Mouse (Mus musculus): ENCODE data around the gene Cc2d1a. TPM values are rescaled to one million over a fixed set of nuclear protein-coding genes. Genes with fewer than 3 reads are reported as not detected.

The Cc2d1a gene
- total RNA-seq, 2 experiments from 2014 or later: 74.9 to 80.8 TPM

GRCm38 (mm10) chr8:84179946-84180345 is 32.2 kb upstream of the Cc2d1a start:
- DNase-seq: no peak
- intact Hi-C loops (cut with DNase I): loop anchor here (10.0 kb wide), 1 partner anchor 165 kb away; the partner anchor contains the start of gene 2210011C24Rik

GRCm38 (mm10) chr8:84178592-84178991 is 30.9 kb upstream of the Cc2d1a start:
- intact Hi-C loops (cut with DNase I): no loop called here

DNA sequence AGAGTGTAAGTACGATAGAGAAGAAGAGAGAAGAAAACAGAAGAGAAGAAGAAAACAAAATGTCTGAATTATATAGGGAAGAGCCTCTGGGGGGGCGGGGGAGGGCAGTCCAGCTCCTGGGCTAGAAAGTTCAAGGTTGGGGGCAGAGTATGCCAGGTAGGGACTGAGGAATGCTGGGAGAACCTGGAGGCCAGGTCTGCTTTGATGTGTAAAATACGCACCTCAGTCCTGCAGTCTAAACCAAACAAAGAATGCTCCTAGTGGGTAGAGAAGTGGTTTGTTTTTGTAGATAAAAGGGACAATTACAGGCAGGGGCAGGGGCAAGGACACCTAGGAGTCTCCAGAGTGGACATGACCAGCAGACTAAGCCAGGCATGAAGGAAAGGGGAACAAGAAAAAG is 29.7 kb upstream of the Cc2d1a start:
- intact Hi-C loops (cut with DNase I): no loop called here
- DNase-seq: no peak

More at GRCm38 (mm10) chr8:84178592-84178991, 30.9 kb upstream of the Cc2d1a start:
- no peak for DNase-seq

DNA sequence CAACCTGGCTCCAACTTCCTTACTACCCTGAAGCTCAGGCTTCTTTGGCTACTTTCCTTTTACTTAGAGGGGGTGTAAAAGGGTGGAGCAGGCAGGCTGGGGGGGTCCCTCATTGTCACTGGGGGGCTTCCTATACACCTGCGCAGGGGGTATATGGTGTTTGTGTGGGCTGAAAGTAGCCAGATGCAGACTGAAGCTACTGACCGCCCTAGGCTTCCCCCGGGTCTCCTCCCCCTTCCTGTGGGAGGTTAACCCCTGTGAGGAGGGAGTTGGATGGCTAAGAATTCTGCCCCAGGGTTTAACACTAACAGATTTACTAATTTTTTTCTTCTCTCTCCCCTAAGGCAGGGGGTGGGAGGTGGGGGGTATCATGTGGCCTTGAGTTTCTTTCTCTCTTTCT is 28.8 kb upstream of the Cc2d1a start:
- no peak for DNase-seq
- intact Hi-C loops (cut with DNase I): no loop called here

GRCm38 (mm10) chr8:84173861-84174260 is 26.1 kb upstream of the Cc2d1a start:
- DNase-seq: peak; percentile 21
- intact Hi-C loops (cut with DNase I): no loop called here

DNA sequence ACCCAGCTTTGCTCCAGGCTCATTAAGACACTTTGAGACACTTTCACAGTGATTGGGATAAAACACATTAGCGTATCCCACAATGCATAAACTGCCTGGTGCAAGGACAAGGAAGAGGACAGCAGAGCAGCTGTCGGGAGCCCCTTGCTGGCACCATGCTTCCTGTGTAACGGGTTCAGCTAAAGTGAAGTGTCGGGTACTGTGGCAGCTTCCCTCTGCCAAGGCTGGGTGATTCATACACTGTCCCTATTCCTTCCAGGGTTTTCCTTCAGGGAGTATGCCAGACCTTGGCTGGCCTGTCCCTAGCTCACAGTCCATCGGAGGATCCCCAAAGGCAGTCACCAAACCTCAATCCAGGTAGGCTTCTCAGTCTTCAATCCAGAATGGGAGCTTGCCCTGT is 22.4 kb upstream of the Cc2d1a start:
- DNase-seq: no peak
- intact Hi-C loops (cut with DNase I): no loop called here

- no peak for DNase-seq
- intact Hi-C loops (cut with DNase I): no loop called here
These were observed 20.0 kb upstream of the Cc2d1a start for GRCm38 (mm10) chr8:84167696-84168095.

GRCm38 (mm10) chr8:84157620-84158019 is 9.9 kb upstream of the Cc2d1a start:
- no peak for DNase-seq
- intact Hi-C loops (cut with DNase I): no loop called here

GRCm38 (mm10) chr8:84149181-84149580 is 1.4 kb upstream of the Cc2d1a start:
- no peak for DNase-seq
- intact Hi-C loops (cut with DNase I): no loop called here

DNA sequence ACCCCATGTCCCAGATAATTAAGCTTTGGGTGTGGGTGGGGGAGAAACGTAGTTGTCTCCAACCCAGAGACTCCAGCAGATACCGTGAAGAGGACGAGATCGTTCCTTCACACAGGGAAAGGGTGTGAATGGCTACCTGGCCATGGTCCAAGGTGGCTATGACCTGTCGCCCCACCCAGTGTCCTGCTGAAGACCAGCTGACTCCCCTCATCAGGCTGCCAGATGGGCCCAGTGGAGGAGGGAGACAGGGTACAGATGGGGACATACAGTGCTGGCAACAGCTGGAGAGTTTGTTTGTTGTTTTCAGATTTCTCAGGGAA is 755 bp upstream of the Cc2d1a start:
- no peak for DNase-seq

GRCm38 (mm10) chr8:84147324-84147766 is 391 bp downstream of the Cc2d1a start:
- no peak for DNase-seq
- intact Hi-C loops (cut with DNase I): no loop called here

More for the DNA sequence above, 755 bp upstream of the Cc2d1a start:
- intact Hi-C loops (cut with DNase I): no loop called here

DNA sequence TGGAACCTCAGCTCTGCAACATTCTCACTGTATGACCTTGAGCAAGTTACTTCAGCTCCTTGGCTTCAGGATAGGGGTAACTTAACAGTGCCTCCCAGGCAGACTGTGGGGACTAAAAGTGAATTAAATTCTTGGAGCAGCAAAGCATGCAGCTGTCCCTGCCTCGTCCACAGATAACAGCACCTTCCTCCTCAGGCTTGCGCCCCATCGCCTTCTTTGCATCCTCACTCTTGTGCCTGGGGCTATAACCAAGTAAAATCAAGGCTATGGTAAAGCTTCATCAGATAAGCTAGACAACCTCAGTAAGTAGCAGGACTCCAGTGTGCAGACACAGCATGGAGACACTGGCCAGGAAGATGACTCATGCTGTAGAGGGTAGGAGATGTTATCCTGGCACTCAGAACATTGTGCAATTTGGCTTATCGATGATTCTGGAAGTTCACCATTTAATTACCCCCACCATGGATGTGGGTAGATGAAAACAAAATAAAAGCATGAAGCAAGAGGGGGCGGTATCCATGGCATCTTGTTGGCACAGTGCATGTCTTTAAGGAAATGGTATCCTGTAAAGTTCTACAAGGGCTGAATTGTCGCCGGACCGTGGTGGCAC is 3.0 kb downstream of the Cc2d1a start:
- intact Hi-C loops (cut with DNase I): no loop called here
- no peak for DNase-seq

DNA sequence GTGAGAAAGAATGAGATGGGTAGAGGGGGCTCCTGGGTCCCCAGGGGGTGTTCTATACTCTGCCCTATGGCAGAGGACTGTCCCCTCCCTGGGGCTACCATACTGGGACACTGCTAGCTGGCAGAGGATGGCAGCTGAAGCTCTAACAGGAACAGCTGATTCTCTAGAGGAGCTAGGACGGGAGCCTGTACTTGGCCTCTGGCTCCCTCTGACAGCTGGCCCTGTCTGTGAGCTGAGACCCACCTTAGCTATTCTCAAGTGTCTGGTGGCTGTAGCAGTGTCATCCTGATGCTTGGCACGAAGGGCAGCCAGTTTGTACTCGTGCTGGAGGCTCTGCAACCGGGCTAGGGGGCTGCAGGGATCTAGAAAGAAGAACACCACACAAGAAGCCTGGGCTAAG is 6.9 kb downstream of the Cc2d1a start:
- DNase-seq: no peak
- intact Hi-C loops (cut with DNase I): no loop called here

- intact Hi-C loops (cut with DNase I): no loop called here
These were observed 9.9 kb downstream of the Cc2d1a start for GRCm38 (mm10) chr8:84137848-84138247.

GRCm38 (mm10) chr8:84132225-84132624 is 15.5 kb downstream of the Cc2d1a start:
- no peak for DNase-seq
- intact Hi-C loops (cut with DNase I): no loop called here

More at GRCm38 (mm10) chr8:84137848-84138247, 9.9 kb downstream of the Cc2d1a start:
- no peak for DNase-seq

GRCm38 (mm10) chr8:84130806-84131205 is 16.9 kb downstream of the Cc2d1a start:
- peak; percentile 52 for DNase-seq
- intact Hi-C loops (cut with DNase I): no loop called here

GRCm38 (mm10) chr8:84128277-84128676 is 19.5 kb downstream of the Cc2d1a start:
- DNase-seq: no peak
- intact Hi-C loops (cut with DNase I): no loop called here

- no peak for DNase-seq
- intact Hi-C loops (cut with DNase I): no loop called here
These were observed 20.4 kb downstream of the Cc2d1a start for GRCm38 (mm10) chr8:84127202-84127901.

- intact Hi-C loops (cut with DNase I): no loop called here
- no peak for DNase-seq
These were observed 21.0 kb downstream of the Cc2d1a start for GRCm38 (mm10) chr8:84126742-84127141.

DNA sequence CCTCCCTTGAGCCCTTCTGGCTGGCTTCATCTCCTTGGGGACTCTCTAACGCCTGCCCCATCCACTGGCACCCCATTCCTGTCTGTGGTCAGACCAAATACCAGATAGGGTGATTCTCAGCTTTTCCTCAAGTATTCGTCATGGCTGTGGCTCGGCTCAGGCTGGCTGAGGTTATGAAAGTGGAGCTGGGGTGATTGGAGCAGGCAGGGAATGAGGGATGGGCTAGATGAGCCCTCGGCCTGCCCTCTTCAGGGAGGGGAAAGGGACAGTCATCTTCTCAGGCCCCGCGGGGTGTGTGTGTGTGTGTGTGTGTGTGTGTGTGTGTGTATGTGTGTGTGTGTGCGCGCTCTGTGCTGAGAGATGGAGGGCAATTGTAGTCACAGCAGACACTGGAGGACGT is 22.1 kb downstream of the Cc2d1a start, which contains the start of gene Podnl1:
Gene Podnl1, plus strand, starts transcription at position 334 of the 400 bp plus-strand sequence.
- DNase-seq: no peak
- intact Hi-C loops (cut with DNase I): no loop called here

DNA sequence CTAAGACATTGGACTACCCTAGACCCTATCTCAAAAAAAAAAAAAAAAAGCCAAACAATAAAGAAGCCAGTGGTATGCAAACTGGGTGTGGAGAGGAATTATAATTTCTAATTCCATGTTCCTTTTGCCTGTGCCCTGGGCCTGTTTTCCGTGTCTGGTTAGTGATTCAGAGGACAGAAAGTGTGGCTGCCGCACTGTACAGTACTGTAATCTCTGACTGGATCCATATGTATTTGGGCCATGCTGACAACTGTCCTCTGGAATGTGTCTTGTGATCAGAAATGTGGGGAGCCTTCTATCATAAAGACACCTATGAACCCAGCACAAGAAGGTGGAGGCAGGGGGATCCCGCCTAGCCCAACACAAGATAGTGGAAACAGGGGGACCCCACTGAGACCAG is 25.6 kb downstream of the Cc2d1a start:
- intact Hi-C loops (cut with DNase I): no loop called here
- DNase-seq: no peak

- no peak for DNase-seq
- intact Hi-C loops (cut with DNase I): no loop called here
These were observed 32.1 kb downstream of the Cc2d1a start for GRCm38 (mm10) chr8:84115646-84116045.
